Mouse (Mus musculus) intestine, embryonic 14.5 days (tissue): ENCODE results near the gene Sinhcaf. TPM values are rescaled to one million over a fixed set of nuclear protein-coding genes. Genes with fewer than 3 reads are reported as not detected.

Experiments
- ATAC-seq: fragments of 200-750 bp; cut with Nextera tagmentation; replicated peaks from 2 replicates; pipeline ENCODE4 v1.8.0; 2017; ENCODE audit warnings: low read depth, moderate number of reproducible peaks, moderate TSS enrichment, moderate library complexity; ENCODE audit not compliant: low FRiP score, low TSS enrichment
- DNase-seq: peaks from one replicate; pipeline ENCODE4 v3.0.0-alpha.2; 2018; ENCODE audit warnings: low spot score
- H3K27ac ChIP-seq: fragments of 300-500 bp; sonication (generic); 2 replicates; pipeline ENCODE4 v1.5.1; 2014; ENCODE audit warnings: low read depth, mild to moderate bottlenecking, control low read depth
- H3K27me3 ChIP-seq: fragments of 300-500 bp; sonication (generic); replicated peaks from 2 replicates; pipeline ENCODE4 v1.6.1; 2014; ENCODE audit warnings: low read length, control low read depth; ENCODE audit not compliant: control insufficient read depth, insufficient read depth
- H3K36me3 ChIP-seq: fragments of 300-500 bp; sonication (generic); 2 replicates; pipeline ENCODE4 v1.6.1; 2014; ENCODE audit warnings: low read length, control low read depth; ENCODE audit not compliant: control insufficient read depth, insufficient read depth
- H3K4me1 ChIP-seq: fragments of 300-500 bp; sonication (generic); replicated peaks from 2 replicates; pipeline ENCODE4 v1.6.1; 2014; ENCODE audit warnings: low read length, control low read depth, mixed read lengths; ENCODE audit not compliant: control insufficient read depth, insufficient read depth
- H3K4me2 ChIP-seq: fragments of 300-500 bp; sonication (generic); 2 replicates; pipeline ENCODE4 v1.6.1; 2014; ENCODE audit warnings: low read length
- H3K4me3 ChIP-seq: fragments of 300-500 bp; sonication (generic); 2 replicates; pipeline ENCODE4 v1.5.1; 2014; ENCODE audit warnings: low read depth, low read length, control low read depth, mixed read lengths
- H3K9ac ChIP-seq: fragments of 300-500 bp; sonication (generic); 2 replicates; pipeline ENCODE4 v1.6.1; 2014; ENCODE audit warnings: mild to moderate bottlenecking, low read length
- H3K9me3 ChIP-seq: fragments of 300-500 bp; sonication (generic); 2 replicates; pipeline ENCODE4 v1.6.1; 2016; ENCODE audit warnings: low read length, control low read depth; ENCODE audit not compliant: control insufficient read depth
- WGBS: fragments of 180-500 bp; shearing (Covaris S2); extraction: QIAGEN DNeasy Blood & Tissue Kit; methylation state at CpG from one replicate; pipeline ENCODE4 v1.1.7; 2014; 5-methylcytosine and 5-hydroxymethylcytosine counted together
- polyA plus RNA-seq: library from polyadenylated mRNA; unstranded; fragments of >200 nt; fragmentation: Nextera tagmentation; extraction: Ambion mirVana; gene quantifications from 2 replicates; pipeline ENCODE4 v1.2.1, GENCODE M21; 2014

Gene Sinhcaf
- polyA plus RNA-seq, 1 experiment from 2014 or later, result 131 TPM

DNA sequence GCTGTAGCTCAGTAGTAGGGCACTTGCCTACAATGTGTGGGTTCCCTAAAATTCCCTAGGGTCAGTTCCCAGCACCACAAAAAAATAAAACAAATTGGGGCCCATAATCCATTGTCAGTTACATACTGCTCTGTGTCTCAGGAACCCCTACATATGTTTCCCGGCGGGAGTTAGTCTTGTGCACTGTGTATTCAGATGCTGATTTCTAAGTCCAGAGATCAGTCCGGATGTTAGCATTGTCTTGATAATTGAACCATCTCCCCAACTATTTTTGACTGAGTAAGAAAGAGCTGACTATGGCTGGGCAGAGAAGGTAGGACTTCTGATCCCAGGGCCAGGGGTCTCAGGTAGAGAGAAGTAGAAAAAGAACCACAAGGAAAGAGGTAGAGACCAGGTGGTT lies 10.8 kb upstream of the Sinhcaf start:
- 0 out of 2 replicates have a peak, but pooled peaks cover 6% of the 10 kb centered on the region for H3K4me1 ChIP-seq

DNA sequence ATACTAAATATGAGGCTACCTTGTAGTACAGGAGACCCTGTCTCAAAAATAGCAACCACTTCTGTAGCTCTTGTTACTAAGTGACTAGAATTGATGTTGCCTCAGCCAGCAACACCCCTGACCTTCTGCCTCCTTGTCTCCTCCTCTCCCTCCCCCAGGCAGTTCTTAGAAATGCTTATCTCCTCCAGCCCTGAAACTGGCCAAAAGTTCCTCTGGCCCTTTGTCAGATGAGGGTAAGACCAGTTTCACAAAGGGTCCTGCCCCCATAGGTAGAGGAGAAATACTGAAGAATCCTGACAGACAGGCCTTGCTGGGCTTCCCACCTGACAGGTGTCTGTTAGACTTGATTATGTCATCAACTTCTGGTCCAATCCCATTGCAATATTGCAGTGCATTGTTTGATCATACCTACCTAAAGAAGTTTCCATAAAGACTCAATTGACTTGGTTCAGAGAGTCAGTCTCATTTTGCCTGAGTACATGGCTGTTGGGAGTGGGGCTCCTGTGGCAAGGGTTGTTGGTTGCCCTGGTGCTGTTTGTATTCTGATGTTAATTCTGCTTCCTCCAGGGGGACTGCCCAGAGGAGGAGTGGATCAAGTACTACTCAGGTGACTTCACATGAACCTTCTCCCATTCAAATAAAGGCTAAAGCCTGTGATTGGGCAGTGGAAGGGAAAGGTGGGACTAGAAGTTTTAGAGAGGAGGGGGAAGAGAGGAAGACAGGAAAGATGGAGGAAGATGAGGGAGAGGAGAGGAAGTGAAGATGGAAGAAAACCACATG lies 9.6 kb upstream of the Sinhcaf start:
- H3K27ac ChIP-seq, result no peak overlapping the region
- no peak overlapping the region for H3K9ac ChIP-seq
- no peak for DNase-seq

More for the DNA sequence above, 10.8 kb upstream of the Sinhcaf start:
- H3K36me3 ChIP-seq, result no peaks in the 10 kb centered on the region
- ATAC-seq, result no peak
- no peak overlapping the region for H3K27ac ChIP-seq
- no peaks in the 10 kb centered on the region for H3K9me3 ChIP-seq
- no peak overlapping the region for H3K4me3 ChIP-seq
- 88% methylated on average over 3 of the region's 3 CpGs for WGBS
- H3K9ac ChIP-seq, result no peak overlapping the region
- DNase-seq, result no peak
- no peaks in the 10 kb centered on the region for H3K27me3 ChIP-seq
- no peak overlapping the region for H3K4me2 ChIP-seq

DNA sequence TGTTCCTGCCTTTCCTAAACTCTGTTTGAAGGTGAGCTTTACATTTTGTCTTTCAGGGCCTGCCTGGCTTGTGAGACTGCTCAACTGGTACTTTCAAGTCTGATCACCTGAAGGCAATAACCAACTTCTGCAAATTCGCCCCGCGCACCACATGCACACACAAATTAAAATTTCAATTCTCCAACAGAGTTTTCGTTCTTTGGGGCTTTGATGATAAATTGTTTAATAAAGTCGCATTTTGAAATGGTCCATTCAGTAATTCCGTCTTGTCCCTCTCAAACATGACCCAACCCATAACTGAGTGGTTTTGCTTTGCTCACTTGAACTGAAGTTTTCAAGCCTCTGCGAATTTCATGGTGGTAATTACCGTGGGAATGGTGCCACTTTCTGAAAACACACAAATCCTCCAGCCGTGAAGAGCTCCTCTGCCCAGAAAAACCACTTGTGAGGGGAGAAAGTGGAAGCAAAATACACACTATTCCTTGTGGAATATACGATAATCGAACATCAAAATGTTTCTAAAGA lies 676 bp upstream of the Sinhcaf start:
- DNase-seq (no peak), ATAC-seq (peak; percentile 12; the same call in 1 of the 2 replicates)
- H3K9me3 ChIP-seq, result no peaks in the 10 kb centered on the region
- peaks cover 3% of the 10 kb centered on the region; the same call in 1 of the 2 replicates for H3K4me1 ChIP-seq
- H3K4me2 ChIP-seq, result peak overlapping the region; percentile 77
- 0 out of 2 replicates have a peak, but pooled peaks cover 3% of the 10 kb centered on the region for H3K36me3 ChIP-seq
- 35% methylated on average over 11 of the region's 11 CpGs for WGBS
- H3K4me3 ChIP-seq, result peak overlapping the region; percentile 68
- peak overlapping the region; percentile 95 for H3K27ac ChIP-seq
- H3K9ac ChIP-seq, result peak overlapping the region; percentile 61
- H3K27me3 ChIP-seq, result no peaks in the 10 kb centered on the region

More for the DNA sequence above, 9.6 kb upstream of the Sinhcaf start:
- H3K27me3 ChIP-seq, result no peaks in the 10 kb centered on the region
- H3K4me2 ChIP-seq, result no peak overlapping the region
- H3K36me3 ChIP-seq, result no peaks in the 10 kb centered on the region
- ATAC-seq, result no peak
- H3K9me3 ChIP-seq, result no peaks in the 10 kb centered on the region
- H3K4me1 ChIP-seq, result 0 out of 2 replicates have a peak, but pooled peaks cover 6% of the 10 kb centered on the region
- no peak overlapping the region for H3K4me3 ChIP-seq

DNA sequence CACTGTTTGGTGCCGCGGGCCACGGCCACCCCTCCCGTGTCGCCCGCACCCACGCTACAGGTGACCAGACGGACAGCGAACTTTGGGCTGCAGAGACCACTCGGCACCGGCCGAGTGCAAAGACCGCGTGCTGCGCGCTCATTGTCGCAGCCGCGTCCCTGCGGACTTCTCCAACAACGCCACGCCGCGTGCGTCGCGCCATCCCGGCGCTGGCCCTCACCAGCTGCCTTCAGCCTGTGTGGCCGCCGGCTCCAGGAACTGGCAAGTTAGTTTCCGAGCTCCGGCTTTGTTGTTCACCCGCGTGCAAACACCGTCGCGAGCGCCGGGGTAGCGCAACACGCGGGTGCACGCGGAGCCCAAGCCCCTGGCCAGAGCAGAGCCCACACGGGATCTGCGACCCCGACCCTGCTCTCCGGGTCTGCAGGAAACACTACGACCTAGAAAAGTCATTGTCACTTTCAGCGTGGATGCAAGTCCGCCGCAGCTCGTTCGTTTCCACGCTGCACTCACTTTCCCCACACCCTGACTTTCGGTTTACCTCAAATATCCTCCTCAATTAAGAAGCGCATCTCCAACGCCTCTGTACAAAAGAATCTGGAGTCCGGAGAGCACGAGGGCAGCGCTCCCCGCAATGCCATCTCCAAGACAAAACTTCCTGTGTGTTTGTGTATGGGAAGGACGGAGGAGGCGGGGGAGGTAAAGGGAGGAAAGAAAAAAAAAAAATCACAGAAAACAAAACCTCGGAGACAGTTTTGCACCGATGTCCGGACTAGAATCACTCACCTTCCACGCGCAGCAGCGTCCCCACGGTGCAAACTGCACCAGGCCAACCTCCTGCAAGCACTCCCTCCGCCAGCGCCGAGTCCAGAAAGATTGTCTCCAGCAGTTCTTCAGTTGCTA lies 508 bp downstream of the Sinhcaf start:
- H3K9me3 ChIP-seq, result no peaks in the 10 kb centered on the region
- under 1% methylated on average over 72 of the region's 75 CpGs for WGBS
- ATAC-seq, result peak; percentile 40

DNA sequence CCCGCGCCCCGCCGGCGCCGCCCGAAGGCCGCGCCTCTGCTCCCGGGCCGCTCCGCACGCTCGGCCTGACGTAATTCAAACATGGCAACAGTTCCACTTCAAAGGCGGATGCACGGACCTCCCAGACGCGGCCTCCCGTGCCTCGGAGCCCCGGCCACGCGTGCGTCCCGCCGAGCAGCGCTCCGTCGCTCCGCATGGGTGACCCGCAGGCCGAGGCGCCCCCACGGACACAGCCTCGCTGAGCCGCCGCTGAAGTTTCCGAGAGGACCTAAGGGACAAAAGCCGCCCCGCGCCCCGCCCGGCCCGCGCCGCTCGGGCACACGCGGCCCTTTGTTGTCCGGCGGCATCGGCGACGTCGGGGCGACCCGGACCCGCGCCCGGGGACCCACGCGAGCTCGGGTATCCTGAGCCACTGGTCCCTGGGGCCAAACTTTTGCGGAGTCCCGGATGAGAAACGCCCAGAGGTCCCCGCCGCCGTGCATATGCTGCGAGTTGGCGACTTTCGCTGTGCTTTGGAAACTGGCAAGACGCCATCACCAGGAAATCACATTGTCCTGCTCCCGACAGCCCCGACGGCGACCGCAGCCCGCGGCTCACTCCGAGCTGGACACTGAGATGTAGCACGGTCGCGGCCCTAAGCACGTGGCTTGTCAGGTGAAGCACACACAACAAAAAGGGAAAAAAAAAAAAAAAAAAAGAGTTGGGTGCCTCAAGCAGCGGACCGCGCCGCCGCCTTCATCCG lies 1.3 kb downstream of the Sinhcaf start:
- WGBS, result under 1% methylated on average over 92 of the region's 92 CpGs
- peaks cover 11% of the 10 kb centered on the region; the same call in 1 of the 2 replicates for H3K36me3 ChIP-seq
- DNase-seq, result peak; percentile 92
- H3K27ac ChIP-seq, result peak overlapping the region; percentile 95
- peak overlapping the region; percentile 77 for H3K4me2 ChIP-seq
- peak; percentile 70 for ATAC-seq
- H3K9me3 ChIP-seq, result no peaks in the 10 kb centered on the region
- H3K9ac ChIP-seq, result peak overlapping the region; percentile 97
- peak overlapping the region; percentile 68 for H3K4me3 ChIP-seq
- no peaks in the 10 kb centered on the region for H3K27me3 ChIP-seq
- peaks cover 8% of the 10 kb centered on the region; the same call in 1 of the 2 replicates for H3K4me1 ChIP-seq

More for the DNA sequence above, 508 bp downstream of the Sinhcaf start:
- DNase-seq, result peak; percentile 87
- peak overlapping the region; percentile 97 for H3K9ac ChIP-seq
- H3K36me3 ChIP-seq, result peaks cover 8% of the 10 kb centered on the region; the same call in 1 of the 2 replicates
- H3K4me1 ChIP-seq, result peaks cover 8% of the 10 kb centered on the region; the same call in 1 of the 2 replicates
- H3K4me2 ChIP-seq, result peak overlapping the region; percentile 77
- peak overlapping the region; percentile 68 for H3K4me3 ChIP-seq
- no peaks in the 10 kb centered on the region for H3K27me3 ChIP-seq
- peak overlapping the region; percentile 95 for H3K27ac ChIP-seq

DNA sequence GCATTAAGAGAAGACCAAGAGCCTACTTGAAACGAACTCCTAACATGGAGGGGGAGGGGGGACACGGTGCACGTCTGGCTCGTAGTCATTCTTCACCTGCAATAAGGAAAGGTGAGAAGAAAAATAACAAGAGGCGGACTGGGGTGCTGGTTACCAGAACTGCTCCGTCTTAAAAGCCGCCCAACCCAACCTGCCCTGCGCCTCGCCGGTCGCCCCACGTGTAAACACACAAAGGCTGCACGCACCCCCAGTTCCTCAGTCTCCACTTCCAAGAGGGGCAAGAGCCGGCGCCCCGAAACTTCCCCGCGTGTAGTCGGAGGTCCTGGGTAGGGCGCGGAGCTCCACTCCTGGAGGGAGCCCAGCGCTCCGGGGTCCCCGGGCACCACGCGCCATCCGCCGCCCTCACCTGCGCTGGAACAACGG lies 1.9 kb downstream of the Sinhcaf start:
- Histone ChIP-seq H3K9ac (peak overlapping the region; percentile 97), H3K9me3 (no peaks in the 10 kb centered on the region), H3K4me1 (peaks cover 10% of the 10 kb centered on the region; the same call in 1 of the 2 replicates), H3K4me2 (peak overlapping the region; percentile 77), H3K4me3 (peak overlapping the region; percentile 68), H3K27ac (peak overlapping the region; percentile 95), H3K27me3 (no peaks in the 10 kb centered on the region), H3K36me3 (peaks cover 11% of the 10 kb centered on the region; the same call in 1 of the 2 replicates)
- WGBS, result 0% methylated on average over 30 of the region's 30 CpGs
- ATAC-seq (peak; percentile 14; the same call in 1 of the 2 replicates), DNase-seq (peak; percentile 82)

DNA sequence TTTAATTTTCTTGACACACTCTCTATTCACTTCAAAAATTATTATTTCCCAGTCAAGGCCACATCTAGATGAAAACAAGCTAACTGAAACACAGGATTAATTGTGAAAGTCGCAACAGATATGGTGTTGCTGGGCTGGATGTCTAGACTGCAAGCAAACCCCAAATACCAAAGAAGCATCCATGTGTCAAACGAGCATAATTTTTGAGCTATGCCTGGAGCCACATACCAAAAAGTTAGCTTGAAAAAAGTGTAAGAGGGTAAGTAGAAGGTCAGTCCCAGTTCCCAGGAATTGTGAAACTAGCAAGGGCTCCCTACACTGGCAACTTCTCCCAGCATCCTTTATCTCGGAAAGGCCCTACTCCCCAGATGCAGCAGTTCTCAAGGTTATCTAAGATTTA lies 2.6 kb downstream of the Sinhcaf start:
- H3K36me3 ChIP-seq, result peaks cover 11% of the 10 kb centered on the region; the same call in 1 of the 2 replicates
- no peak for ATAC-seq
- H3K9me3 ChIP-seq, result no peaks in the 10 kb centered on the region
- peak; percentile 57 for DNase-seq
- H3K4me1 ChIP-seq, result peaks cover 13% of the 10 kb centered on the region; the same call in 1 of the 2 replicates
- H3K4me3 ChIP-seq, result peak overlapping the region; percentile 68
- peak overlapping the region; percentile 97 for H3K9ac ChIP-seq
- H3K27me3 ChIP-seq, result no peaks in the 10 kb centered on the region
- 20% methylated on average over 3 of the region's 3 CpGs for WGBS
- no peak overlapping the region for H3K27ac ChIP-seq
- H3K4me2 ChIP-seq, result peak overlapping the region; percentile 77
